Mouse (Mus musculus) testis, adult 2 months (tissue): ENCODE results near the gene Kcnj1. TPM values are rescaled to one million over a fixed set of nuclear protein-coding genes. Genes with fewer than 3 reads are reported as not detected.

ENCODE experiments used
- H3K27ac ChIP-seq: fragments of 200-500 bp; 2 replicates; pipeline ENCODE4 v1.5.1; 2012; ENCODE audit warnings: low read depth, low read length; ENCODE audit not compliant: control insufficient read depth, insufficient read depth
- H3K27me3 ChIP-seq: fragments of 200-500 bp; 2 replicates; pipeline ENCODE4 v1.6.1; 2012; ENCODE audit warnings: mild to moderate bottlenecking, low read length, moderate library complexity; ENCODE audit not compliant: control insufficient read depth, insufficient read depth
- H3K36me3 ChIP-seq: fragments of 200-500 bp; 2 replicates; pipeline ENCODE4 v1.6.1; 2012; ENCODE audit warnings: mild to moderate bottlenecking, low read length; ENCODE audit not compliant: control insufficient read depth, insufficient read depth
- H3K4me1 ChIP-seq: fragments of 200-500 bp; 2 replicates; pipeline ENCODE4 v1.6.1; 2012; ENCODE audit warnings: low read length; ENCODE audit not compliant: control insufficient read depth, insufficient read depth
- H3K4me3 ChIP-seq: fragments of 200-500 bp; 2 replicates; pipeline ENCODE4 v1.5.1; 2012; ENCODE audit warnings: low read depth, mild to moderate bottlenecking, low read length, moderate library complexity, mixed read lengths; ENCODE audit not compliant: control insufficient read depth
- CTCF ChIP-seq: fragments of 200-500 bp; IDR thresholded peaks from 2 replicates; pipeline ENCODE4 v1.5.1; 2012; ENCODE audit warnings: low read depth, mild to moderate bottlenecking, inconsistent platforms, low read length, moderate library complexity; ENCODE audit not compliant: control insufficient read depth, insufficient read depth, insufficient replicate concordance
- POLR2A ChIP-seq: fragments of 200-500 bp; IDR thresholded peaks from 2 replicates; pipeline ENCODE4 v1.6.1; 2012; ENCODE audit warnings: low read depth, mild to moderate bottlenecking, inconsistent platforms, low read length, moderate library complexity; ENCODE audit not compliant: control insufficient read depth
- polyA plus RNA-seq: library from polyadenylated mRNA; depleted of rRNA; stranded (reverse); fragments of >200 nt; gene quantifications from 2 replicates; pipeline ENCODE4 v1.2.3, GENCODE M21; 2012

Kcnj1 gene
- polyA plus RNA-seq, 1 experiment: 0.25 TPM

- no peak overlapping the region for H3K4me3 ChIP-seq
- TF ChIP-seq POLR2A: no peak
- no peak for TF ChIP-seq CTCF
- H3K27ac ChIP-seq: no peak overlapping the region
- no peaks in the 10 kb centered on the region; the same call in 1 of the 2 replicates for H3K27me3 ChIP-seq
- peaks cover 6% of the 10 kb centered on the region for H3K4me1 ChIP-seq
- H3K36me3 ChIP-seq: no peaks in the 10 kb centered on the region
Observed at GRCm38 (mm10) chr9:32412836-32413580, 40.7 kb downstream of the Kcnj1 start.

GRCm38 (mm10) chr9:32414956-32415355, 42.7 kb downstream of the Kcnj1 start:
- Histone ChIP-seq H3K36me3 (no peaks in the 10 kb centered on the region), H3K27me3 (no peaks in the 10 kb centered on the region), H3K27ac (no peak overlapping the region), H3K4me1 (no peaks in the 10 kb centered on the region), H3K4me3 (no peak overlapping the region)
- TF ChIP-seq CTCF (no peak), POLR2A (no peak)

GRCm38 (mm10) chr9:32415952-32416351, 43.7 kb downstream of the Kcnj1 start:
- H3K36me3 ChIP-seq: no peaks in the 10 kb centered on the region
- no peaks in the 10 kb centered on the region for H3K4me1 ChIP-seq
- TF ChIP-seq POLR2A (no peak), CTCF (no peak)
- no peak overlapping the region for H3K27ac ChIP-seq
- H3K27me3 ChIP-seq: no peaks in the 10 kb centered on the region
- H3K4me3 ChIP-seq: no peak overlapping the region

- H3K27ac ChIP-seq: no peak overlapping the region
- no peak for TF ChIP-seq CTCF
- no peak for TF ChIP-seq POLR2A
- no peaks in the 10 kb centered on the region for H3K4me1 ChIP-seq
- no peaks in the 10 kb centered on the region for H3K27me3 ChIP-seq
- no peaks in the 10 kb centered on the region for H3K36me3 ChIP-seq
- H3K4me3 ChIP-seq: no peak overlapping the region
Observed at GRCm38 (mm10) chr9:32417466-32418116, 45.3 kb downstream of the Kcnj1 start.

- Histone ChIP-seq H3K4me1 (no peaks in the 10 kb centered on the region), H3K36me3 (no peaks in the 10 kb centered on the region), H3K27me3 (no peaks in the 10 kb centered on the region), H3K27ac (no peak overlapping the region), H3K4me3 (no peak overlapping the region)
- TF ChIP-seq CTCF (no peak), POLR2A (no peak)
Observed at GRCm38 (mm10) chr9:32420711-32421110, 48.4 kb downstream of the Kcnj1 start.

- TF ChIP-seq CTCF (no peak), POLR2A (no peak)
- Histone ChIP-seq H3K27ac (no peak overlapping the region), H3K4me3 (no peak overlapping the region), H3K36me3 (no peaks in the 10 kb centered on the region), H3K27me3 (no peaks in the 10 kb centered on the region), H3K4me1 (no peaks in the 10 kb centered on the region)
Observed at GRCm38 (mm10) chr9:32425321-32425720, 53.0 kb downstream of the Kcnj1 start.

- H3K27ac ChIP-seq: no peak overlapping the region
Observed at GRCm38 (mm10) chr9:32431061-32431460, 58.8 kb downstream of the Kcnj1 start.

More at GRCm38 (mm10) chr9:32431061-32431460, 58.8 kb downstream of the Kcnj1 start:
- no peaks in the 10 kb centered on the region for H3K36me3 ChIP-seq
- no peaks in the 10 kb centered on the region for H3K4me1 ChIP-seq
- TF ChIP-seq POLR2A: no peak
- no peak overlapping the region for H3K4me3 ChIP-seq
- H3K27me3 ChIP-seq: no peaks in the 10 kb centered on the region
